Mouse (Mus musculus) spleen, postnatal 14 days (tissue): ENCODE data around the gene Fam83c.
"Not testable (repeated sequence)": the region's sequence is repeated elsewhere in the genome, so short reads cannot be mapped to it uniquely, and the experiment has no call there.

Experiments
- DNase-seq, 2 experiments: peaks; one replicate each; pipeline ENCODE4 v3.0.0; 2021 to 2022; ENCODE audit warnings: low spot score in 2 of 2

Gene Fam83c

GRCm38 (mm10) chr2:155834732-155835131, at the start of gene Fam83c:
Gene Fam83c, minus strand, starts transcription at chr2:155834854.
- no peak for DNase-seq

GRCm38 (mm10) chr2:155882087-155882486, 47.4 kb upstream of the Fam83c start:
- DNase-seq, result no peak

- DNase-seq, result no peak
These were observed 44.6 kb upstream of the Fam83c start for GRCm38 (mm10) chr2:155878964-155879876.

- no peak for DNase-seq
These were observed 39.0 kb upstream of the Fam83c start for GRCm38 (mm10) chr2:155873636-155874035.

GRCm38 (mm10) chr2:155872930-155873507, 38.4 kb upstream of the Fam83c start:
- DNase-seq, result no peak

- no peak for DNase-seq
These were observed 37.8 kb upstream of the Fam83c start for GRCm38 (mm10) chr2:155872486-155872885.

GRCm38 (mm10) chr2:155869772-155870171, 35.1 kb upstream of the Fam83c start:
- DNase-seq, result no peak

GRCm38 (mm10) chr2:155868320-155868719, 33.7 kb upstream of the Fam83c start:
- DNase-seq, result no peak

GRCm38 (mm10) chr2:155863301-155863867, 28.7 kb upstream of the Fam83c start:
- DNase-seq, result no peak

- DNase-seq, result no peak
These were observed 28.1 kb upstream of the Fam83c start for GRCm38 (mm10) chr2:155862573-155863300.

GRCm38 (mm10) chr2:155861581-155861980, 26.9 kb upstream of the Fam83c start:
- no peak for DNase-seq

GRCm38 (mm10) chr2:155860102-155860501, 25.4 kb upstream of the Fam83c start:
- no peak for DNase-seq

- DNase-seq, result no peak
These were observed 17.9 kb upstream of the Fam83c start for GRCm38 (mm10) chr2:155852536-155852935.

- DNase-seq, result no peak
These were observed 15.5 kb upstream of the Fam83c start for GRCm38 (mm10) chr2:155850120-155850519.

GRCm38 (mm10) chr2:155849464-155849863, 14.8 kb upstream of the Fam83c start:
- DNase-seq, result no peak

GRCm38 (mm10) chr2:155848291-155848690, 13.6 kb upstream of the Fam83c start:
- DNase-seq, result peak; percentile 53 to 74

GRCm38 (mm10) chr2:155846930-155847329, 12.3 kb upstream of the Fam83c start:
- DNase-seq, result no peak

GRCm38 (mm10) chr2:155838961-155839360, 4.3 kb upstream of the Fam83c start:
- DNase-seq, result no peak

- DNase-seq, result no peak
These were observed 3.3 kb upstream of the Fam83c start for GRCm38 (mm10) chr2:155837961-155838360.

- not testable (repeated sequence) for DNase-seq
These were observed 2.6 kb downstream of the Fam83c start for GRCm38 (mm10) chr2:155832087-155832486.

- no peak for DNase-seq
These were observed 3.4 kb downstream of the Fam83c start for GRCm38 (mm10) chr2:155831302-155831701.

- DNase-seq, result no peak
These were observed 3.8 kb downstream of the Fam83c start for GRCm38 (mm10) chr2:155830841-155831240.
